Comparison of ENCODE assay signal across 11 mouse cellular contexts in the genomic region with DNA sequence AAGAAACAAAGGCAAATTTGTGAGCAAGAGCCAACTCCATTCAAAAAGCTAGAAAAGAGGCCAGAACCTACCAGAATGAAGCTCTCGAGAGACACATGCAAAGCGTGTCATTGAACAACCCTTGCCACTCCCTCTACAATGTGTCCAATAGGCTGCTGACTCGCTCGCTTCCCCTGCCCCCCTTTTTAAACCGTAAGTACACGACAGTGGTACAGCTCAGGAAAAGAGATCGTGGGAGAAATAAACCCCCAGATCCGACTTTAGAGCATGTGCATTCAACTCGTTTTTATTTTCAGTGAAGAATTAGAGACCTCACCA.
DNase-seq lines count a peak whose midpoint lies in the region; ATAC-seq and TF ChIP-seq lines count a peak whose summit lies in the region.
"Had no signal": no experiment of that assay in that cellular context is flagged by ENCODE, and none has a peak within 500 bp of the region (broad histone marks: within the 10 kb centered on the region; RNA-seq: fewer than 3 reads in every experiment).

No protein-coding gene starts in this region.

- no peak for TF ChIP-seq CTCF in hindbrain, postnatal 0 days (IDR thresholded peaks at IDR 0.05; ENCODE audit: low read depth)

- H3K27me3 ChIP-seq in hindbrain, postnatal 0 days (ENCODE audit: insufficient read depth, low read length): 0 out of 2 replicates have a peak, but pooled peaks cover 7% of the 10 kb centered on the region
- H3K27me3 ChIP-seq in midbrain, embryonic 15.5 days (replicated peaks): peaks cover 27% of the 10 kb centered on the region

- 22% methylated on average over 9 of the region's 9 CpGs for WGBS in hindbrain, postnatal 0 days
- 23% methylated on average over 9 of the region's 9 CpGs for WGBS in midbrain, embryonic 15.5 days

- peak overlapping the region; percentile 16; the same call in 1 of the 2 replicates for H3K27ac ChIP-seq in hindbrain, postnatal 0 days
- peak overlapping the region; percentile 60; the same call in 1 of the 2 replicates for H3K27ac ChIP-seq in midbrain, embryonic 15.5 days
- H3K27ac ChIP-seq: kidney, postnatal 0 days; macrophage had no signal

- peak overlapping the region; percentile 14 for H3K4me3 ChIP-seq in hindbrain, postnatal 0 days (ENCODE audit: low read length)
- H3K4me3 ChIP-seq in midbrain, embryonic 15.5 days: peak overlapping the region; percentile 20

- ATAC-seq in hindbrain, postnatal 0 days: peak; percentile 96
- peak; percentile 94 for ATAC-seq in midbrain, embryonic 15.5 days (replicated peaks)
- no peak for ATAC-seq in CD4-positive, CD25-positive, alpha-beta regulatory T cell, adult 4 months

- no peak overlapping the region for H3K9ac ChIP-seq in hindbrain, postnatal 0 days (replicated peaks; ENCODE audit: low read length)
- no peak overlapping the region for H3K9ac ChIP-seq in midbrain, embryonic 15.5 days

- intact Hi-C loops in heart, postnatal 36 days (cut with DNase I): no loop called here

- peaks cover 7% of the 10 kb centered on the region; the same call in 1 of the 2 replicates for H3K4me1 ChIP-seq in hindbrain, postnatal 0 days (ENCODE audit: insufficient read depth, low read length)
- peaks cover 13% of the 10 kb centered on the region for H3K4me1 ChIP-seq in midbrain, embryonic 15.5 days

- H3K36me3 ChIP-seq in hindbrain, postnatal 0 days (ENCODE audit: insufficient read depth, low read length): no peaks in the 10 kb centered on the region
- H3K36me3 ChIP-seq in midbrain, embryonic 15.5 days (replicated peaks): no peaks in the 10 kb centered on the region

- H3K9me3 ChIP-seq in hindbrain, postnatal 0 days (ENCODE audit: low read length): no peaks in the 10 kb centered on the region
- H3K9me3 ChIP-seq in midbrain, embryonic 15.5 days: no peaks in the 10 kb centered on the region

- peak; percentile 6 for DNase-seq in cerebellum, adult 11-12 months
- DNase-seq in cerebellum, adult 8-10 months: no peak
- peak; percentile 14 for DNase-seq in embryo, embryonic 9.5 days (ENCODE audit: extremely low spot score)
- peak; percentile 81 for DNase-seq in hindbrain, postnatal 0 days (ENCODE audit: low spot score)
- DNase-seq in gastrocnemius, postnatal 4 days (ENCODE audit: low spot score in 2 of 2): no peak
- no peak for DNase-seq in heart, postnatal 36 days
- DNase-seq: thymus, adult 2 months had no signal

- H3K4me2 ChIP-seq in hindbrain, postnatal 0 days (ENCODE audit: low read depth, low read length): peak overlapping the region; percentile 42
- peak overlapping the region; percentile 49 for H3K4me2 ChIP-seq in midbrain, embryonic 15.5 days

Comparison
In these comparisons a context has a peak if more than half of its experiments do, and no peak if none do; other contexts are left out.
1. DNase-seq: peak in cerebellum, adult 11-12 months (single experiment), embryo, embryonic 9.5 days (single experiment) and hindbrain, postnatal 0 days (single experiment); none in cerebellum, adult 8-10 months (single experiment), gastrocnemius, postnatal 4 days (0 of 2) and heart, postnatal 36 days (0 of 2).